Mouse (Mus musculus) activated CD4-positive, CD25-positive, alpha-beta regulatory T cell, adult 9 weeks (primary cell): ENCODE data around the gene Gm13539. TPM values are rescaled to one million over a fixed set of nuclear protein-coding genes. Genes with fewer than 3 reads are reported as not detected.

Source experiments
- polyA plus RNA-seq: library from polyadenylated mRNA; unstranded; fragments of 100-300 nt; shearing (Covaris generic); gene quantifications from one replicate; pipeline ENCODE4 v1.2.1, GENCODE M21; 2017

The Gm13539 gene
- polyA plus RNA-seq, result not detected

GRCm38 (mm10) chr2:25781957-25782356, at the start of gene Gm13539:
Gene Gm13539, plus strand, starts transcription at chr2:25782257.

GRCm38 (mm10) chr2:25736709-25737108, 45.3 kb upstream of the Gm13539 start, which contains the start of gene Obp2b:
Gene Obp2b, plus strand, starts transcription at chr2:25737009.

GRCm38 (mm10) chr2:25765269-25765668, 16.8 kb upstream of the Gm13539 start, which contains the start of gene Lcn3:
Gene Lcn3, plus strand, starts transcription at chr2:25765569.

DNA sequence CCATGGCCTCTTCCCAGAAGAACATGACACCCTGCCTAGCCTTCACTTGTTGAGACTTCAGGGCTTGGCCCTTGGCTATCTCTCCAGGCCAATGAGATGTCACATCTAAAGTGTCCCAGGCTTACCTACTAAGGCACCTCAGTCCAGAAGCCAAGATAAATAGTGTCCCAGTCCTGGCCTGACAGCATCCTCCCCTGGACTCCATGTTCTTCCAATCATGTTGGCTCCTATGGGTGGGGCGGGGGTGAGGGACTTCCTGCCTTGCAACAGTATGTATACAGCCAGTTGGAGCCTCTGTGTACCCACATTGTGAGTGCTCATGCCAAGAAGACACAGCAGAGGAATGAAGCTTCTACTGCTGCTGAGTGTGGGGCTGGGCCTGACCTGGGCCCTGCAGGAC, 5.3 kb upstream of the Gm13539 start, which contains the start of gene Lcn11:
Gene Lcn11, plus strand, starts transcription at position 301 of the 400 bp plus-strand sequence.

DNA sequence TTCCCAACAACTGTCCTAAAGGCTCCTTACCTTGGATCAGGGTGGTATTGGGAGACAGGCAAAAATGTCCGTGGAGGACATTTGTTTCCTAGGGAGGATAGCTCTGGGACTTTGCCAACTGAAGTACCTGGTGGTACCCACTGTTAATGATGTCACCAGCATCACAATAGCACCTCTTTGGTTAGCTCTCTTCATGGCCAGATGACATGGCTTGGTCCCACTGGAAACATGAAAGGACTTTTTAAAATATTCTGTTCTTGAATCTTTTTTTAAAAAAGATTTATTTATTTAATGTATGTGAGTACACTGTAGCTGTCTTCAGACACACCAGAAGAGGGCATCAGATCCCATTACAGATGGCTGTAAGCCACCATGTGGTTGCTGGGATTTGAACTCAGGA, 33.7 kb downstream of the Gm13539 start, which contains the start of gene Glt6d1:
Gene Glt6d1, minus strand, starts transcription at position 101 of the 400 bp plus-strand sequence.

DNA sequence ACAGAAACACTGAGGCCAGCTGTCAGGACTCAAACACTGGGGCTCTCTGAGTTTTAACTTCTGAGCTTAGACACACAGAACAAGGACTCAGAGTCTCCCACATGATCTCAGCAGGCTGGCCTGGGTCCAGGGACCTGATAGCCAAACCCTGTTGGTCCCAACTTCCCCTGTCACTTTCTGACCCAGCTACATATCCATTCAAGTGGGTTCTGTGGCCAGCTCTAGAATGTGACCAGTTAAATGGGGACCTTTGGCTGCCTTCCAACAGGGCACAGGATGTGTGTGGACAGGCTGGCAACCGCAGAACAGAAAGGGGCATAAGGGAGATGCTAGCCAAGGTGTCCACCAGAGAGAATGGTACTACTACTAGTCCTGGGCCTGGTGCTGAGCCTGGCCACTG, 40.7 kb downstream of the Gm13539 start, which contains the start of gene Lcn9:
Gene Lcn9, plus strand, starts transcription at position 348 of the 400 bp plus-strand sequence.

Other genes with a start within 250 kb of the Gm13539 start
- 107 TPM for gene Traf2, start 235.3 kb upstream of the Gm13539 start, polyA plus RNA-seq
- gene Edf1, start 224.4 kb upstream of the Gm13539 start, polyA plus RNA-seq, result 388 TPM
- gene Mamdc4, start 207.4 kb upstream of the Gm13539 start, polyA plus RNA-seq, result 1.6 TPM
- 62.9 TPM for gene Phpt1, start 207.0 kb upstream of the Gm13539 start, polyA plus RNA-seq
- gene Ajm1, start 200.5 kb upstream of the Gm13539 start, polyA plus RNA-seq, result 0.42 TPM
- 7.5 TPM for gene Rabl6, start 173.7 kb upstream of the Gm13539 start, polyA plus RNA-seq
- not detected for gene Ccdc183, start 164.6 kb upstream of the Gm13539 start, polyA plus RNA-seq
- gene Tmem141, start 160.3 kb upstream of the Gm13539 start, polyA plus RNA-seq, result 1.5 TPM
- 6.2 TPM for gene Fcna, start 154.2 kb upstream of the Gm13539 start, polyA plus RNA-seq
- not detected for gene Lcn8, start 129.1 kb upstream of the Gm13539 start, polyA plus RNA-seq
- gene Lcn5, start 124.3 kb upstream of the Gm13539 start, polyA plus RNA-seq, result not detected
- not detected for gene Lcn6, start 105.5 kb upstream of the Gm13539 start, polyA plus RNA-seq
- gene Lcn10, start 99.5 kb upstream of the Gm13539 start, polyA plus RNA-seq, result not detected
- 1.1 TPM for gene Obp2a, start 82.2 kb upstream of the Gm13539 start, polyA plus RNA-seq
- 166 TPM for gene Bmyc, start 75.5 kb upstream of the Gm13539 start, polyA plus RNA-seq
- not detected for gene Obp2b, start 45.2 kb upstream of the Gm13539 start, polyA plus RNA-seq
- gene Lcn3, start 16.7 kb upstream of the Gm13539 start, polyA plus RNA-seq, result not detected
- gene Lcn11, start 5.2 kb upstream of the Gm13539 start, polyA plus RNA-seq, result not detected
- not detected for gene Glt6d1, start 33.6 kb downstream of the Gm13539 start, polyA plus RNA-seq
- not detected for gene Lcn9, start 40.9 kb downstream of the Gm13539 start, polyA plus RNA-seq
- 0.35 TPM for gene Sohlh1, start 65.0 kb downstream of the Gm13539 start, polyA plus RNA-seq
- 0.26 TPM for gene Kcnt1, start 81.5 kb downstream of the Gm13539 start, polyA plus RNA-seq
- gene Camsap1, start 201.0 kb downstream of the Gm13539 start, polyA plus RNA-seq, result 6.0 TPM
- 27.4 TPM for gene Ubac1, start 239.5 kb downstream of the Gm13539 start, polyA plus RNA-seq